Mouse (Mus musculus) G1E-ER4 (cell line): Measurements from ENCODE around the gene Susd6. TPM values are rescaled to one million over a fixed set of nuclear protein-coding genes. Genes with fewer than 3 reads are reported as not detected.

Experiments
- GATA1 ChIP-seq: IDR thresholded peaks from one replicate; pipeline ENCODE4 v1.8.0; 2012; ENCODE audit warnings: low read length, inconsistent platforms
- polyA plus RNA-seq: library from polyadenylated mRNA; stranded (reverse); fragments of >175 nt; gene quantifications from 2 replicates; pipeline ENCODE4 v1.2.3, GENCODE M21; 2012

Susd6 gene
- polyA plus RNA-seq = 22.0 and 22.1 TPM in 2 replicates

DNA sequence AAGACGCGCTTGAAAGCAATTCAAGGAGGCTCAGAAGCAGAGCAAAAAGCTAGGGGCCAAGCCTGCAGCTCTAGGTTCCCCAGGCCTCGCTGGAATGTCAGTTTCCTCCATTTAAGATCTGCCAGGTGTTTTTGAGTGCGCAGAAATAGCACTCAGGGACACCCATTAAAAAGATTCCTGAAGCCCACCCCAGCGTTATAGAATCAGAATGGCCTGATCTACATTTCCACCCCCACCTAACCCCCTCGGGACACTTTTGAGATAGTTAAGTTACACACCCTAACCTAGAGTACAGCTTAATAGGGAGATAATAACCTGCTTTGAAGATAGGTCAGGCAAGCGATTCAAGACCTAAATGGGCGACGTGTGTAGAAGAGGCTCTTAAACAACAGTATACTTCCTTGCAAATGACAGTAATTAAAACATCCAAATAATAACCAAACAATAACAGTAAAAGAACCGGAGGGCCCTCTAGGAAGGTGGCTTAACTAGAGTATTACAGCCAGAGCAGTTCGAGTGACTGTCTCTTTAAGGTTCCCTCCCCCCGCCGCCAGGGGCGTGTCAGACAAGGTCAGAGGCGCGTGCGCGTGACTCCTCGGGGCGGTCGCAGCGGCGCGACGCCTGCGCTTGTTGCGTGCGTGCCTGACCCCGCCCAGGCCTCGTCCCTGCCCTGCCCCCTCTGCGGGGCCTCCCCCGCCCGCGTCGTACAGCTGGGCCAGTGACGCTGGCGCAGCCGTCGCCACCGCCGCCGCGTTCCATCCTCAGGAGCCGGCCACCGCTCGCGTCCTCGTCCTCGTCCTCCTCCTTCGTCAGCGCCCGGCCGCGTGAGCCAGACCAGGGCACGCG lies at the start of gene Susd6:
Susd6 (plus strand) TSS at position 662 of the 846 bp plus-strand sequence.
- TF ChIP-seq GATA1 = no peak

DNA sequence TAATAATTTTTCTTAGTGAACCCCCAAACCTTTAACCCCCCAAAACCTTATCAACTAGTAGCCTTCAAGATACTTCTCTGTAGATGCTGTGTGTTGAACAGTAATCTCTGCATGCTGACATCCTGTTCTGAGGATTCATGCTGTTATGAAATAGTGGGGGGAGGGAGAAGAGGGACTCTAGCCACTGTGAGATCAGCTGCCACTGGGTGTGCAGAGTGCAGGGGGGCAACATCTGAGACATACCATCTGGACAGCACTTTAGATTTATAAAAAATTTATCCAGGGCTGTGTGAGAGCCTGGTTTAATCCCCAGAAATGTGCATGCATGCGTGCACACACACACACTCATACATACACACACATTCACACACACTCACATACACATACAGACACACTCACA lies 45.7 kb upstream of the Susd6 start:
- TF ChIP-seq GATA1 = no peak

DNA sequence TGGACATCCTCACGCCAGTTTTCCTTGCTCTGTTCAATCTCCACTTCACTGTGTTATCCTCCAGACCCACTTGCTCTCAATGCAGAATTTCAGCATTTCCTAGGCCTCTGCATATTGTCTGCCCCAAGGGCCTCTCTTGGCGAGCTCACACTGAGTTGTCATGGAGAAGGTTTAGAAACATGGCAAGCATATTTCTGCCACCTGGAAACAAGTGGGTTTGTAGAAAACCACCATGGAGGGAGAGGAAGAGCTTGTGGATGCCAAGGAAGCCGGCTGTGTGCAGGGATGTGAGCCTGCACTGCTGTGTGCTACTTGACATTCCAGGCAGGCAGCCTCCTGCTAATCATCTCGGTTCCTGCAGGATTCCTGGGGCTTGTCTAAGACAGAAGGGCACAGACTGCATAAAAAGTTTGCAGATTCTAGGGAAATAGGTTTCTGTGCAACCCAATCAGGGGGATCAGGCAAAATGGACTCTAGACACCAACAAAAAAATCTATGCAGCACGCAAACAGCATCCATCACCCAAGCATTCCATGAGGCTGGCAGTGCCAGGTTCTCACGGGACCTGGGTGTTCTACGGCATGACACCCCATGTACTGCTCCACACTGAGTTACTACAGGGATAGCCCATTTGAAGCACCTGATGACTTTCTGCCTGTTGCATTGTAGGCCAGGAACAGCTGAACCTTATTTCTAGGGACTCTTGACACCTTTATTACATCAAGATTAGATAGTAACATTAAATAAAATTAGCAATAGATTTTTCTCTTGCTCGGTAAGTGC lies 44.1 kb upstream of the Susd6 start:
- TF ChIP-seq GATA1 = no peak

DNA sequence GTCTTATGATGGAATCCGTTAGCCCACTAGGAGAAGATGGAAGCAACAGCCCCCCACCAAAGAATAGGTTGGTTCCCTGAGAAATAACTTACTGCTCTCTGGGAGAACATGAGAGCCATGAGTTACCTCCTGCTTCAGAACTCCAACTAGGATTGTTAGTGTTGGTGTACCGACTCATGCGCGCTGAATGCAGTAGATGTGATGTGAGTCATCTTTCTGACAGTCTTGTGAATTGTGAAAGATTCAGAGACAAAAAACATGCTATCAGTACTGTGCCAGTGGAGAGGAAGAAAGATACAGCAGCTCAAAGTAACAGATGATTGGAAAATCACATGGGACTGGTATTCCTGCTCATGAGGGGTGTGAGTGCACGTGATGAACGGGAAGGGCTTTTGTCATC lies 38.8 kb upstream of the Susd6 start:
- TF ChIP-seq GATA1 = no peak

DNA sequence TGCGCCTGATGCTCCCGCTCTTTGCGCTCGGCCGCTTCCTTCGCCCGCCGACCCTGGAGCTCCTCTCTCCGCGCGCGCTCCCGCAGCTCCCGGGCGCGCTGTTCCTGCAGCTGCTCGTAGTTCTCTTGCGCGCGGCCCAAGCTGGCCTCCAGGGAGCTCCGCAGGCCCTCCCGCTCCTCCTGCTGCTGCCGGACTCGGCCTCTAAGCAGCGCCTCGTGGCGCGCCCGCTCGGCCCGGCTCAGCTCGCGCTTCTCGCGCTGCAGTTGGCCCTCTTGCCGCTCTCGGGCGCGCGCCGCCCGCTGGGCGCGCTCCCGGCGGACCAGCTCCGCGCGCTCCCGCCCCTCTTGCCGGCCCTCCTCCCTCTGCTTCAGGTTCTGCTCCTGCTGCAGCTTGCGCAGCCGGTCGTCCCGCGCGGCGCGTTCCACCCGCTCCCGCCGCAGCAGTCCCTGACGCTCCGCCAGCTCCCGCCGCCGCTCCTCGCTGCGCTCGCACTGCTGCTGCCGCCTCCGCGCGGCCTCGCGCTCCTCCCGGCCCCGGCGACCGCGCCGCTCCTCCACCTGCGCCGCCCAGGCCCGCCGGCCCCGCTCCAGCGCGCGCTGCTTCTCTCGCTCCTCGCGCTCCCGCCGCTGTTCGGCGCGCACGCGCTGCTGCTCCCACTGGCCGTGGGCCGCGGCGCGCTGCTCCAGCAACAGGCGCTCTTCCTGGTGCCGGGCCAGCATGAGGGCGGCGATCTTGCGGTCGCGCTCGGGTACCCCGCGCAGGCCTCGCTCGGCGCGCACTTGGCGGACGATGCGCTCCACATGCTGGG lies 32.4 kb upstream of the Susd6 start:
- TF ChIP-seq GATA1 = no peak

DNA sequence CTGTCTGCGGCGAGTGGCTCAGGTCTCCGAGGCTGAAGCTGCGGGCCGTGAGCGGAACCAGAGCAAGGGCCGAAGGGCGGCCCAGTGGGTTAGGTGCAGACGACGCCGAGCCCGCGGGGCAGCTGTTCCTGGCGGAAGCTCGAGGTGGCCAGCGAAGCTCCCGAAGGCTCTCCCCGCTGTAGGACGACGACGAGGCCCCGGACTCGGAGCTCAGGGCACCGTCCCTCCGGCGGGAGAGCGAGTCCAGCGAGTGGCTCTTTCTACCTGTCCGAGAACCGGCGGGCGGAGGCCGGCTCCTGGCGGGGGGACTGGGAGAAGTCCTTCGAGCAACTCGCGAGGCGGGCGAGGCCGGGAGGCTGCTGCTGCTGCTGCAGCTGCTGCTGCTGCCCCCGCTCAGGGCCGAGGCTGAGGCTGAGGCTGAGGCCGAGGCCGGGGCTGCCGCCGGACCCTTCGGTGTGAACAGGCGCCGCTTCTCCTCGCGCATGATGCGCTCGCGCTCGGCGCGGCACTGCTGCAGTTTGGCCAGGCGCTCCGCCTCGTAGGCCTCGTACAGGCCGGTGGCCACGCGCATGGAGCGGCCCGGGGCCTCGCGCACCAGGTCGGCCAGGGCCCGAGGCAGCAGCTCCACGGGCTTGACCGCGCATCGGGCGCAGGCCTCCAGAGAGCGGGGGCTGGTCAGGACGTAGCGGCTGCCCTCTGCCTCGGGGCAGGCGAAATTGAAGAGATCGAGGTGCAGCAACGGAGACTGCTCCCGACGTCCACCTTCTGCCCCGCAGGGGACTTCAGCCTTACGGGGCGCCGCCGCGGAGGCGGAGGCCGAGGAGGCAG lies 31.5 kb upstream of the Susd6 start:
- no peak for TF ChIP-seq GATA1

DNA sequence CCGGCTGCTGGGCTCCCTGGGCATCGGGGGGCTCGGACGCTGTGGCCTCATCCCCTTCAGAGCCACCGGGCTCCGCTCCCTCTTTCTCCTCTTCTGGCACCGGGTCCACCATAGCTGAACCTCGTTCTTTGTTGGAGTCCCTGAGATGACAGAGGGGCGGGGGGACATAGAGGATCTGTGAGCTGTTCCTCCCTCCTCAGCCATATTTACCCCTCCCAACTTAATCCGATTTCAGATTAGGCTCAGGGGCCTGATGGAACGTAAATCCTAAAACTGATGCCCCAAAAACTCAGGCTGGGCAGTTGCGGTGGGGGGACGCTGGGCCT lies 31.0 kb upstream of the Susd6 start:
- TF ChIP-seq GATA1 = no peak

DNA sequence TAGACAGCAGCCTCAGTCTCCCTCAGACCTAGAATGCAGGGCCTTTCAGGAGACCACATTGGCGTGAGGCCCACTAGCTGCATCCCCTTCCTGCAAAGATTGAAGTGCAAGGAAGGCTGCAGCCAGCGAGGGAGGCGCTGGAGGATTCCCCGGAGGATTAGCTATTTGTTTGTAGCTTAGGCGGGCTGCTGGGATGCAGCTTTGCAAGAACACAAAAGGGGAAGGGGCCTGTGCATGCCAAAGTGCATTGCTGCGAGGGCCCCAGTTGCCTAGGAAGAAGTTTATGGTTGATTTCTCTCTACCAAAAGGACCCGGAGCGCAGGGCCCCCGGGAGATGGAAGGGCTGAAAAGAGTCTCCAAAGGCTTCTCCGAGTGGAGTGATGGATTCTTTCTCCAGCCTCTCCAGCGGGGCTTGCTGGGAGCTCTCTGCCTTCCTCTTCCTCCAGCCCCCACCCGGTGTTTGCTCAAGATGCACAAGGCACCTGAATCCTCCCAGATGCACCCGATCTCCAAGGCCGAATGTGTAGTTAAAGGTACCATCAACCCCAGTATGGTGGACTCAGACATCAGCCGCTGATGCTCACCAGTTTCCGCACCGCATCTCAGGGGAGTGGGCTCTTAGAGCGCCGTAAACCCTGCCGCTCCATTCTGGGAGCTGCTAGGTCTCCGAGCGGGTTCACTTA lies 30.5 kb upstream of the Susd6 start:
- no peak for TF ChIP-seq GATA1

DNA sequence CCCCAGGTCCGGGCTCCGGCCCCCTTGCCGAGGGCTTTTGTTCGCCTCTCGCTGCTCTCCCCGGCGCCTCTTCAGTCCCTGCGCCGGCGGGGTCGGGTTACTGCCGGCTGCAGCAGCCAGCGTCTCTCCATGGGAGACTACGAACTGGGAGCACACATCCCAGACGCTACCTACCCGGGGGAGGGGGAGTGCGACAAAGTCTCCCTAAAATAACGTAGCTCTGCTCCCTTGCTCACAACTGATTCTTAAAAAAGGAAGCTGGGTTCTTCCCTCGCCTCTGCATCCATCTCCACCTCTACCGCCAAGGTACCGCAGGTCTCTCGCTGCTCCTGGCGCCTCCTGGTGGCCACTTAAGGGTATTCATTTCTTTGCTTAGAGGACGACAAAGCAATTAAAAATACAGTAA lies 29.9 kb upstream of the Susd6 start, which contains the start of gene Ccdc177:
Ccdc177 (minus strand) TSS at position 292 of the 406 bp plus-strand sequence.
- no peak for TF ChIP-seq GATA1

DNA sequence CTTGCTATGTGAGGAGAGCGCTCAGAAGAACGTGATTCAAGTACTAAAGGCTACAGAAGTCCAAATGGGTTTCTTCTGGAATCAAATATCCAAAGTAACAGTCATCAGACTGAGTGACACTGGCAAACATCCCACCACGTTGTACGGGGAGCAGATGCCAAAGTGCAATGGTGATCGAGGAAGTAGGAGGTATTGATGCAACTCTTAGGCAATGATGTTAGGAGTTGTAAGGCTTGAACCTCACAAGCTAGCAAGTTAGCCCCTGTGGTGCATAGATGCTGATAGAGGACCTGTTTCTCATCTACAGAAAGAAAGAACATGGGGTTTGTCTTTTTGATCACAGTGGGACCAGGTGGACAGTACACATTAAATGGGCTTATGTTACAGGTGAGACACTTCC lies 27.3 kb upstream of the Susd6 start:
- no peak for TF ChIP-seq GATA1

DNA sequence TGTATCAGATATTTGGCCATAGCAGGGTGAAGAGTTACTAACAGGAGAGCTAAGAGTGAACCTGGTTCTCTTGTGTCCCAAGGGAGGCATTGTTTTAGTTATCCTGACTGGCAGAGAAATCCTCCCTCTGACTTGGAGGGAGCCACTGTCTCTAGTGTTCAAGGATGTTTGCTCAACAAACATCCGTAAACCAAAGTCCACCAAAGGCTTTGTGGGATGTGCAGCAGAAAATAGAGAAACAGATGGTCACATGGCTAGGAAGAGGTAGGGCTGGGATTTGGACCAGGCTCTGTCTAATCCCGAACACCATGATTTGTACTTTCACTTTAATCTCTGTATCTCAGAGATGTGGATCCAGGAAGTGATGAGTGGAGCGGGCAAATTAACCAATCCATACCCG lies 26.2 kb upstream of the Susd6 start:
- no peak for TF ChIP-seq GATA1

DNA sequence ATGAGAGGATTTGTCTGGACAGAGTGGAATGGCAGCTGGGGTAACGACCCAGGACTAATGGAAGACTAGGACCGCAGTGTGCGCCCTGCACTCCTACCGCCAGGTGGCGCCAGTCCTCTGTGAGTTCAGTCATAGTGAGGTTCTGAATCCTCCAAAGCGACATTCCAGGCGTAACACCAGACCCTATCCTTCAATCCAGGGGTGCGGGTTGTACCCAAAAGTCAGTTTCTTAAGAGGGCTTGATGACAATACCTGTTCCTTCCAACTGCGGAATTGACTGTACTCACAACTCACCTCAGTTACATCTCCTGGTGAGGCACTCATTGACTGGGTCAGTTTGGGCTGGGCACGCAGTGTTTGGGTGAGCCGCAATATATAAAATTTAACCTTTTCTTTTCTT lies 20.6 kb upstream of the Susd6 start:
- TF ChIP-seq GATA1 = no peak

DNA sequence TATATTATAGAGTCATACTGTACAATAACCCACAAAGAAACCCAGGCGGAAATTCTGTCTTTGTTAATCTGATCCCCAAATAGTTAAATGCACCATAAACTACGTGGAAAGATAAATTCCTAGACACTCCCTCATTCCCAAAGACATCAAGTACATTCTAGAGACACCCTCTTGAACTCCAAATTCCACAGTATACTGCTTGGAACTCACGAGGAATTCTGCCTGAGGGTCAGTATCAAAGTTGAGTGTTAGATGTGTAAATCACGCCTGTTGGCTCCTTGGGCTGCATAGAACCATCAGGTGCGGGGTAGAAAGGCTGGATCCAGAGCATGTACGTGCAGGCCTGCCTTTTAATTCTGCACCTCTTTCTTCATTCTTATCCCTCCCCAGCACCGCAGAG lies 15.5 kb upstream of the Susd6 start:
- TF ChIP-seq GATA1 = no peak

DNA sequence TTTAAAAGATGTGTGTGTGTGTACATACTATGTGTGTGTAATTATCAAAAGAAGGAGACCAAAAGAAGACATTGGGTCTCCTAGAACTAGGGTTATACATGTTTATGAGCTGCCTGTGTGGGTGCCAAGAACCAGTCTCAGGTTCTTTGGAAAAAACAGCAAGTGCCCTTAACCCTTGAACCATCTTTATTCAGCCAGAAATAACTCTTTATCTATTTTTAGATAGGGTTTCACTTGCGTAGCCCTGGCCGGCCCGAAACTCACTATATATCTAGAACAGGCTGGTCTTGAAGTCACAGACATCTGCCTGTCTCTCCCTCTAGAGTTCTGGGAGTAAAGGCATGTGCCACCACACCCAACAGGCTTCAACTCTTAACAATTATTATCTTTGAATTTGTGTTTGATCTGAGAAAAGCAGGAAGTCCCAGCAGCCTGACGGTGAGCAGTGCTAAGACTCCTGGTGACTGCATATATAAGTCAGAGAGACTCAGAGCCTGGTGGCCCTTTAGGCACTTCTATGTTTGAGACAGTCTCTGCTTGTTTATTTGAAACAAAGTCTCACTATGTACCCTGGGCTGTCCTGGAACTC lies 14.2 kb upstream of the Susd6 start:
- no peak for TF ChIP-seq GATA1
